Mouse (Mus musculus) forebrain, embryonic 12.5 days (tissue): ENCODE measurements around the gene Ttk. TPM values are rescaled to one million over a fixed set of nuclear protein-coding genes. Genes with fewer than 3 reads are reported as not detected.

Experiments used
- ATAC-seq: fragments of 200-750 bp; cut with Nextera tagmentation; 2 replicates; pipeline ENCODE4 v1.8.0; 2017; ENCODE audit warnings: moderate TSS enrichment; ENCODE audit not compliant: low FRiP score
- H3K27ac ChIP-seq: fragments of 300-500 bp; sonication (generic); 2 replicates; pipeline ENCODE4 v1.5.1; 2016; ENCODE audit warnings: mild to moderate bottlenecking
- H3K27me3 ChIP-seq: fragments of 300-500 bp; sonication (generic); 2 replicates; pipeline ENCODE4 v1.6.1; 2016; ENCODE audit warnings: mild to moderate bottlenecking
- H3K36me3 ChIP-seq: fragments of 300-500 bp; sonication (generic); replicated peaks from 2 replicates; pipeline ENCODE4 v1.6.1; 2016; ENCODE audit warnings: mild to moderate bottlenecking
- H3K4me1 ChIP-seq: fragments of 300-500 bp; sonication (generic); 2 replicates; pipeline ENCODE4 v1.6.1; 2016
- H3K4me2 ChIP-seq: fragments of 300-500 bp; sonication (generic); 2 replicates; pipeline ENCODE4 v1.6.1; 2016; ENCODE audit warnings: mild to moderate bottlenecking, moderate library complexity
- H3K4me3 ChIP-seq: fragments of 300-500 bp; sonication (generic); replicated peaks from 2 replicates; pipeline ENCODE4 v1.5.1; 2016; ENCODE audit warnings: mild to moderate bottlenecking
- H3K9ac ChIP-seq: fragments of 300-500 bp; sonication (generic); 2 replicates; pipeline ENCODE4 v1.6.1; 2016; ENCODE audit warnings: mild to moderate bottlenecking
- H3K9me3 ChIP-seq: fragments of 300-500 bp; sonication (generic); 2 replicates; pipeline ENCODE4 v1.6.1; 2016
- WGBS: fragments of 180-500 bp; shearing (Covaris S2); methylation state at CpG from one replicate; pipeline ENCODE4 v1.1.7; 2016; 5-methylcytosine and 5-hydroxymethylcytosine counted together
- polyA plus RNA-seq: library from polyadenylated mRNA; unstranded; fragments of >200 nt; fragmentation: Nextera tagmentation; extraction: Ambion mirVana; gene quantifications from 2 replicates; pipeline ENCODE4 v1.2.1, GENCODE M21; 2016

The Ttk gene
- polyA plus RNA-seq, 1 experiment from 2014 or later: 42.5 TPM

DNA sequence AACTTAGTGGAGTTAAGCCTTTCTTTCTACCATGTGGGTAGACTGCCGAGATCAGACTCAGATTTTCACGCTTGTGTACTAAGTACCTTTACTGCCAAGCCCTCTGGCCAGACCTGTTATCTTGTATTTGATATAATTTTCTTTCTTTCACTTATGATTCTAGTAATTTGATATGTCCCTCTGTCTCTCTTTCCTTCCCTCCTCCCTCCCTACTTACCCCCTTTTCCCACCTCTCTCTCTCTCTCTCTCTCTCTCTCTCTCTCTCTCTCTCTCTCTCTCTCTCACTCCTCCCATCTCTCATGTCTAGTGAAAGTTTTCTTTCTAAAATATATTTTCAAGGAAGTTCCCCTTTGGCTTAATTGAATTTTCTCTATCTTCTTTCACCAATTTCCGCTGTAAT lies 72.5 kb downstream of the Ttk start:
- Histone ChIP-seq H3K9ac (no peak overlapping the region), H3K36me3 (no peaks in the 10 kb centered on the region), H3K4me1 (no peaks in the 10 kb centered on the region), H3K27me3 (no peaks in the 10 kb centered on the region), H3K9me3 (no peaks in the 10 kb centered on the region), H3K27ac (no peak overlapping the region), H3K4me2 (no peak overlapping the region), H3K4me3 (no peak overlapping the region)
- no peak for ATAC-seq
- 85% methylated on average over 3 of the region's 3 CpGs for WGBS

DNA sequence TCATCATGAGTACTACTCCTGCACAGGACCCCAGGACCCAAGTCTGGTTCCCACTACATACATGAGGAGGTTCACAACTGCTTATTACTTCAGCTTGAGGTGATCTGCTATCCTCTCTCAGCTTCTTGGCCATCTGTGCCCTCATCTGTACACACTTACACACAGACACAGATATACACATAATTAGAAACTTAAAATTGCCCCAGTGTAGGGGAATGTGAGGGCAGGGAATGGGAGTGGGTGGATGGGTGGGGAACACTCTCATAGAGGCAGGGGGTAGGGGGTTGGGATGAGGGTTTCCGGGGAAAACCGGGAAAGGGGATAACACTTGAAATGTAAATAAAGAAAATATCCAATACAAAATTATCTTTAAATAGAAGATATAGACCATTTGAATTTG lies 75.3 kb downstream of the Ttk start:
- Histone ChIP-seq H3K27me3 (no peaks in the 10 kb centered on the region), H3K36me3 (no peaks in the 10 kb centered on the region), H3K4me3 (no peak overlapping the region), H3K9me3 (no peaks in the 10 kb centered on the region), H3K4me1 (no peaks in the 10 kb centered on the region), H3K4me2 (no peak overlapping the region), H3K27ac (no peak overlapping the region), H3K9ac (no peak overlapping the region)
- 85% methylated on average over 2 of the region's 2 CpGs for WGBS
- ATAC-seq: no peak

DNA sequence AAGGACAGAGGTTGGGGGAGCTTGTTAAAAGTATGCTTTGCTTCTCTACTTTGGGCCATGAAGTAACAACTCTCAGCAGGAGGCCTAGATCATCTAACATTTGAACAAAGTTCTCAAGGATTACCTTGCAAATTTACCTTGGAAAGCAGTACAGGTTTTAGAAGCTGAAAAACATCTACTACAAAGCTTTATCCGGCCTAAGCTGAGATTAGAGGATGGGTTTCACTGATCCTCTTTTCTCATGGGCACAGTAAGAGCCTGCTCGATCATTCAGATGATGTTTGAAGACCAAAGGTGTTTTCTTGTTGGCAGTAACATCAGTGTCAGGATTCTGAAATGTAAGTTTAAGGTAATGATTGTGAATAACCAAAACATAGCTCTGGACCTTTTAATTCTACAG lies 76.4 kb downstream of the Ttk start:
- H3K36me3 ChIP-seq: no peaks in the 10 kb centered on the region
- H3K4me1 ChIP-seq: no peaks in the 10 kb centered on the region
- ATAC-seq: no peak
- no peak overlapping the region for H3K9ac ChIP-seq
- WGBS: 83% methylated on average over 2 of the region's 2 CpGs
- H3K27me3 ChIP-seq: no peaks in the 10 kb centered on the region
- H3K4me3 ChIP-seq: no peak overlapping the region
- H3K9me3 ChIP-seq: no peaks in the 10 kb centered on the region
- H3K4me2 ChIP-seq: no peak overlapping the region
- H3K27ac ChIP-seq: no peak overlapping the region

Other genes with a start within 250 kb of the Ttk start
- 47.9 and 49.9 TPM in 2 replicates for gene Elovl4, start 28.4 kb upstream of the Ttk start, polyA plus RNA-seq
- 42.2 and 49.1 TPM in 2 replicates for gene Bckdhb, start 90.5 kb downstream of the Ttk start, polyA plus RNA-seq